Mouse (Mus musculus) embryonic facial prominence, embryonic 10.5 days (tissue): ENCODE results near the gene Il7r. TPM values are rescaled to one million over a fixed set of nuclear protein-coding genes. Genes with fewer than 3 reads are reported as not detected.

Source experiments
- DNase-seq: peaks from one replicate; pipeline ENCODE4 v3.0.0-alpha.2; 2017; ENCODE audit warnings: low spot score
- H3K27ac ChIP-seq: fragments of 300-500 bp; sonication (generic); replicated peaks from 2 replicates; pipeline ENCODE4 v1.5.1; 2016; ENCODE audit warnings: mild to moderate bottlenecking
- H3K27me3 ChIP-seq: fragments of 300-500 bp; sonication (generic); replicated peaks from 2 replicates; pipeline ENCODE4 v1.6.1; 2016; ENCODE audit warnings: low read depth, mild to moderate bottlenecking; ENCODE audit not compliant: poor library complexity, severe bottlenecking
- H3K36me3 ChIP-seq: fragments of 300-500 bp; sonication (generic); replicated peaks from 2 replicates; pipeline ENCODE4 v1.6.1; 2016; ENCODE audit warnings: mild to moderate bottlenecking, moderate library complexity
- H3K4me1 ChIP-seq: fragments of 300-500 bp; sonication (generic); 2 replicates; pipeline ENCODE4 v1.6.1; 2016
- H3K4me3 ChIP-seq: fragments of 300-500 bp; sonication (generic); 2 replicates; pipeline ENCODE4 v1.5.1; 2016; ENCODE audit warnings: mild to moderate bottlenecking, moderate library complexity
- H3K9me3 ChIP-seq: fragments of 300-500 bp; sonication (generic); 2 replicates; pipeline ENCODE4 v1.6.1; 2016; ENCODE audit warnings: mild to moderate bottlenecking
- WGBS: fragments of 180-500 bp; shearing (Covaris S2); methylation state at CpG from one replicate; pipeline ENCODE4 v1.1.7; 2016; 5-methylcytosine and 5-hydroxymethylcytosine counted together
- polyA plus RNA-seq: library from polyadenylated mRNA; unstranded; fragments of >200 nt; fragmentation: Nextera tagmentation; extraction: Ambion mirVana; gene quantifications from 2 replicates; pipeline ENCODE4 v1.2.1, GENCODE M21; 2016

Gene Il7r
- polyA plus RNA-seq, 1 experiment from 2014 or later = not detected

DNA sequence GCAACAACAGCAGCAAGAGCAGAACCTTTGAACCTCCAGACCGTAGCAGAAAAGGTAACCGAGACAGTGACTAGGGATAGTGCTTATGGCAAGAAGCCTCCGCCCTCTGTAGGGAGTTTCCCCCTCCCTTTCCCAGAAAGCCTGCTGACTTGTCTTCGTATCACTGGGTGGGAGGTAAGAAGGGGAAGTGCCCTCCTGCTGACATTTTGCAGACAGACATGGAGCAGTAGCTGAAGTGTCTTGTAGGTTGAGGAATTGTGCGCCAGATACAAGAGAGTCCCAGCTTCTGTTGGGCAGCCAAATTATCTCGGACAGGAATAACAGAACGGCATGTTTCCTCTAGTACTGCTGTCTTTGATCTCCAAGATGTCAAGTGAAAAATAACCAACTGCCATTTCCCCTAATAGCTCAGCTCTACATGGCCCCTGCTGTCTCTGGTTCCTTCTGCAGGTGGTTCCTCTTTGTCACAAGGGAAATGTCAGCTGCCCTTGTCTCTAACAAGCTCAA lies 66.4 kb downstream of the Il7r start:
- H3K27me3 ChIP-seq = no peaks in the 10 kb centered on the region
- H3K27ac ChIP-seq = no peak overlapping the region
- WGBS = 77% methylated on average over 7 of the region's 7 CpGs
- DNase-seq = no peak
- H3K9me3 ChIP-seq = no peaks in the 10 kb centered on the region
- no peak overlapping the region for H3K4me3 ChIP-seq
- H3K4me1 ChIP-seq = no peaks in the 10 kb centered on the region
- no peaks in the 10 kb centered on the region for H3K36me3 ChIP-seq

Other genes starting within 250 kb of the Il7r start
- not detected in 2 replicates for gene Ugt3a2, start 194.6 kb downstream of the Il7r start, polyA plus RNA-seq
- 1.5 and 2.0 TPM in 2 replicates for gene Capsl, start 94.1 kb downstream of the Il7r start, polyA plus RNA-seq
- gene Spef2, start 218.7 kb upstream of the Il7r start, polyA plus RNA-seq = 0.27 and 0.41 TPM in 2 replicates